Mouse (Mus musculus) CH12.LX (cell line): ENCODE data around the gene St8sia1.

ENCODE experiments used
- CTCF ChIP-seq, 2 experiments: IDR thresholded peaks in 1 of 2; conservative IDR thresholded peaks in 1 of 2; 2 replicates each; pipeline ENCODE4 v1.5.1; 2011 to 2012; ENCODE audit warnings: low read depth in 2 of 2, low read length in 2 of 2, improper control_type of control experiment in 1 of 2, inconsistent platforms in 1 of 2, mild to moderate bottlenecking in 1 of 2, moderate library complexity in 1 of 2
- EP300 ChIP-seq: IDR thresholded peaks from 2 replicates; pipeline ENCODE4 v1.6.1; 2011; ENCODE audit warnings: low read length, improper control_type of control experiment
- USF2 ChIP-seq: conservative IDR thresholded peaks from 2 replicates; pipeline ENCODE4 v1.6.1; 2011; ENCODE audit warnings: low read depth, low read length, improper control_type of control experiment

DNA sequence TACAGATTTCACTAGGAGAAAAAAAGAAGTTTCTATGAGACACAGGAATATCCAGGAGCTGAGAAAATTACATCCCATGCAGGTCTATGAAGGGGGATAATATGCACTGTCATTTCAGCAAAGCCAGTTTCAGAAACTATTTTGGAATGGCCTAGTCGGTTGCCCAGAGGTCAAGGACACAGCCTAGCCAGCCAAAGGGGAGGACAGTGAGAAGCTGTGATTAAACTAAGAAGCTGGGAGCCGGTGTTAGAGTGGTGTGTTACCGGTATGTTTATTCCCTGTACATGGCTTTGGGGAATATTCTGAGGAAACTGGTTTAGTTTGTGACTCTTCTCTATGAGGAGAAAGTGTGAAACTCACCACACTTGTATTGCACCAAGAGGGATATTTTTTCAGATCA lies 68.9 kb downstream of the St8sia1 start:
- TF ChIP-seq EP300, result no peak
- TF ChIP-seq CTCF (conservative IDR thresholded peaks at IDR 0.05 in 1 of 2, IDR thresholded peaks at IDR 0.05 in 1 of 2; ENCODE audit: low read depth in 2 of 2, low read length in 2 of 2), result no peak
- no peak for TF ChIP-seq USF2
